Mouse (Mus musculus) olfactory bulb, adult 2 months (tissue): ENCODE data around the gene Cd80.

Experiments used
- CTCF ChIP-seq: fragments of 200-500 bp; IDR thresholded peaks from 2 replicates; pipeline ENCODE4 v1.5.1; 2012; ENCODE audit warnings: low read depth, mild to moderate bottlenecking, low read length, moderate library complexity; ENCODE audit not compliant: insufficient read depth
- POLR2A ChIP-seq: fragments of 200-500 bp; IDR thresholded peaks from 2 replicates; pipeline ENCODE4 v1.6.1; 2012; ENCODE audit warnings: mild to moderate bottlenecking, low read depth, low read length, moderate library complexity; ENCODE audit not compliant: insufficient read depth

DNA sequence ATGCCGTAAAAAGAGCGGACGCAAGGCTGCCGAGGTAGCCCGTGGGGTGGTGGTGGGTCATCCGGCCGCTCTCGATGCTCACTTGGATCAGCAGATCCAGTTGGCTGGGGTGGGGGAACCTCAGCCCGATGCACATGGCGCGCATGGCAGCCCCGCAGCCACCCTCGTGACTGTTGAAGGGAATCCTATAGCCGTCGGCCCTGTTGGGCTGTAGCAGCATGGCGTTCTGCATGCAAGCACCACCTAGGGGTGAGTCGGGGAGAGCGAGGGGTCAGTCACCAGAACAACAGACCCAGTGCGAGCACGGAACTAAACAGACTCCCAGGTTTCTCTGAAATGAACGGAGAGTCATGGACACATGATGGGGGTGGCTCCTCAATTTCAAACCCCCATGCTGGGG, 8.0 kb upstream of the Cd80 start:
- TF ChIP-seq CTCF: no peak
- TF ChIP-seq POLR2A: no peak
